Mouse (Mus musculus) hindbrain, embryonic 16.5 days (tissue): ENCODE data around the gene Bcl2l10. TPM values are rescaled to one million over a fixed set of nuclear protein-coding genes. Genes with fewer than 3 reads are reported as not detected.
A peak's percentile ranks its signal among the peaks of the same experiment; 100 is the strongest.
"Not testable (repeated sequence)": the region's sequence is repeated elsewhere in the genome, so short reads cannot be mapped to it uniquely, and the experiment has no call there.

Experiments used
- ATAC-seq: fragments of 200-750 bp; cut with Nextera tagmentation; 2 replicates; pipeline ENCODE4 v1.8.0; 2017; ENCODE audit warnings: moderate TSS enrichment, moderate library complexity
- H3K27ac ChIP-seq: fragments of 300-500 bp; sonication (generic); 2 replicates; pipeline ENCODE4 v1.5.1; 2014; ENCODE audit warnings: low read depth, mild to moderate bottlenecking, control low read depth, low read length, moderate library complexity
- H3K27me3 ChIP-seq: fragments of 300-500 bp; sonication (generic); replicated peaks from 2 replicates; pipeline ENCODE4 v1.6.1; 2014; ENCODE audit warnings: low read length; ENCODE audit not compliant: control insufficient read depth, insufficient read depth
- H3K36me3 ChIP-seq: fragments of 300-500 bp; sonication (generic); 2 replicates; pipeline ENCODE4 v1.6.1; 2014; ENCODE audit warnings: mild to moderate bottlenecking, low read length, moderate library complexity, mixed read lengths; ENCODE audit not compliant: control insufficient read depth, insufficient read depth
- H3K4me1 ChIP-seq: fragments of 300-500 bp; sonication (generic); 2 replicates; pipeline ENCODE4 v1.6.1; 2014; ENCODE audit warnings: low read depth, low read length; ENCODE audit not compliant: control insufficient read depth, insufficient read depth
- H3K4me2 ChIP-seq: fragments of 300-500 bp; sonication (generic); 2 replicates; pipeline ENCODE4 v1.6.1; 2014; ENCODE audit warnings: mild to moderate bottlenecking, low read length, control low read depth, moderate library complexity
- H3K4me3 ChIP-seq: fragments of 300-500 bp; sonication (generic); 2 replicates; pipeline ENCODE4 v1.5.1; 2014; ENCODE audit warnings: mild to moderate bottlenecking, low read length, control low read depth, moderate library complexity
- H3K9ac ChIP-seq: fragments of 300-500 bp; sonication (generic); 2 replicates; pipeline ENCODE4 v1.6.1; 2014; ENCODE audit warnings: low read depth, mild to moderate bottlenecking, control low read depth, low read length, moderate library complexity
- H3K9me3 ChIP-seq: fragments of 300-500 bp; sonication (generic); 2 replicates; pipeline ENCODE4 v1.6.1; 2014; ENCODE audit warnings: mild to moderate bottlenecking, low read length, moderate library complexity; ENCODE audit not compliant: control insufficient read depth
- WGBS: fragments of 180-500 bp; shearing (Covaris S2); extraction: QIAGEN DNeasy Blood & Tissue Kit; methylation state at CpG from one replicate; pipeline ENCODE4 v1.1.7; 2014; 5-methylcytosine and 5-hydroxymethylcytosine counted together
- polyA plus RNA-seq: library from polyadenylated mRNA; unstranded; fragments of >200 nt; fragmentation: Nextera tagmentation; extraction: Ambion mirVana; gene quantifications from 2 replicates; pipeline ENCODE4 v1.2.1, GENCODE M21; 2015

Gene Bcl2l10
- polyA plus RNA-seq, 1 experiment from 2014 or later, result not detected

GRCm38 (mm10) chr9:75361699-75362098, 14.1 kb downstream of the Bcl2l10 start:
- H3K36me3 ChIP-seq, result no peaks in the 10 kb centered on the region
- WGBS, result 36% methylated on average over 5 of the region's 5 CpGs
- H3K4me3 ChIP-seq, result no peak overlapping the region
- no peak overlapping the region for H3K27ac ChIP-seq
- H3K4me2 ChIP-seq, result no peak overlapping the region
- no peaks in the 10 kb centered on the region for H3K4me1 ChIP-seq
- ATAC-seq, result 0 out of 2 replicates have a peak, but pooled peaks have one; percentile 56
- H3K9ac ChIP-seq, result no peak overlapping the region
- no peaks in the 10 kb centered on the region for H3K27me3 ChIP-seq
- no peaks in the 10 kb centered on the region for H3K9me3 ChIP-seq

GRCm38 (mm10) chr9:75362201-75362600, 14.6 kb downstream of the Bcl2l10 start:
- H3K9ac ChIP-seq, result no peak overlapping the region

GRCm38 (mm10) chr9:75363001-75363400, 15.4 kb downstream of the Bcl2l10 start:
- H3K27ac ChIP-seq, result no peak overlapping the region
- H3K27me3 ChIP-seq, result no peaks in the 10 kb centered on the region
- no peaks in the 10 kb centered on the region for H3K36me3 ChIP-seq
- H3K4me2 ChIP-seq, result no peak overlapping the region
- H3K9ac ChIP-seq, result no peak overlapping the region
- no peaks in the 10 kb centered on the region for H3K4me1 ChIP-seq
- H3K9me3 ChIP-seq, result no peaks in the 10 kb centered on the region
- WGBS, result 78% methylated on average over 5 of the region's 5 CpGs
- no peak overlapping the region for H3K4me3 ChIP-seq
- no peak for ATAC-seq

More at GRCm38 (mm10) chr9:75362201-75362600, 14.6 kb downstream of the Bcl2l10 start:
- 88% methylated on average over 4 of the region's 4 CpGs for WGBS
- no peak overlapping the region for H3K4me2 ChIP-seq
- H3K27me3 ChIP-seq, result no peaks in the 10 kb centered on the region
- ATAC-seq, result no peak
- H3K9me3 ChIP-seq, result no peaks in the 10 kb centered on the region
- H3K4me1 ChIP-seq, result no peaks in the 10 kb centered on the region
- H3K27ac ChIP-seq, result no peak overlapping the region
- H3K36me3 ChIP-seq, result no peaks in the 10 kb centered on the region
- H3K4me3 ChIP-seq, result no peak overlapping the region

GRCm38 (mm10) chr9:75363702-75364101, 16.1 kb downstream of the Bcl2l10 start:
- not testable (repeated sequence) for H3K9ac ChIP-seq, H3K4me3 ChIP-seq, H3K4me1 ChIP-seq, H3K9me3 ChIP-seq, H3K36me3 ChIP-seq, H3K27ac ChIP-seq, H3K27me3 ChIP-seq, ATAC-seq, H3K4me2 ChIP-seq
- 70% methylated on average over 7 of the region's 7 CpGs for WGBS

- H3K4me1 ChIP-seq, result no peaks in the 10 kb centered on the region
- no peaks in the 10 kb centered on the region for H3K27me3 ChIP-seq
- H3K4me3 ChIP-seq, result no peak overlapping the region
- no peaks in the 10 kb centered on the region for H3K36me3 ChIP-seq
- H3K4me2 ChIP-seq, result no peak overlapping the region
- no peak overlapping the region for H3K27ac ChIP-seq
- no peaks in the 10 kb centered on the region for H3K9me3 ChIP-seq
- H3K9ac ChIP-seq, result no peak overlapping the region
- 81% methylated on average over 4 of the region's 4 CpGs for WGBS
- no peak for ATAC-seq
Observed at GRCm38 (mm10) chr9:75365195-75365594, 17.6 kb downstream of the Bcl2l10 start.

- Histone ChIP-seq H3K36me3 (no peaks in the 10 kb centered on the region), H3K9me3 (no peaks in the 10 kb centered on the region; the same call in 1 of the 2 replicates)
- WGBS, result 72% methylated on average over 5 of the region's 5 CpGs
Observed at GRCm38 (mm10) chr9:75366191-75366590, 18.6 kb downstream of the Bcl2l10 start.

GRCm38 (mm10) chr9:75368779-75369178, 21.2 kb downstream of the Bcl2l10 start:
- Histone ChIP-seq H3K9me3 (no peaks in the 10 kb centered on the region; the same call in 1 of the 2 replicates), H3K4me1 (no peaks in the 10 kb centered on the region), H3K4me2 (no peak overlapping the region), H3K4me3 (no peak overlapping the region), H3K9ac (no peak overlapping the region), H3K27me3 (no peaks in the 10 kb centered on the region), H3K36me3 (no peaks in the 10 kb centered on the region), H3K27ac (no peak overlapping the region)
- WGBS, result 79% methylated on average over 3 of the region's 3 CpGs
- no peak for ATAC-seq

More at GRCm38 (mm10) chr9:75366191-75366590, 18.6 kb downstream of the Bcl2l10 start:
- Histone ChIP-seq H3K4me2 (no peak overlapping the region), H3K27ac (no peak overlapping the region), H3K9ac (no peak overlapping the region), H3K27me3 (no peaks in the 10 kb centered on the region), H3K4me3 (no peak overlapping the region), H3K4me1 (no peaks in the 10 kb centered on the region)
- ATAC-seq, result 0 out of 2 replicates have a peak, but pooled peaks have one; percentile 37

- WGBS, result 83% methylated on average over 9 of the region's 9 CpGs
Observed at GRCm38 (mm10) chr9:75375606-75376005, 28.0 kb downstream of the Bcl2l10 start.

GRCm38 (mm10) chr9:75376428-75376827, 28.9 kb downstream of the Bcl2l10 start:
- no peak overlapping the region for H3K9ac ChIP-seq

More at GRCm38 (mm10) chr9:75375606-75376005, 28.0 kb downstream of the Bcl2l10 start:
- Histone ChIP-seq H3K27me3 (no peaks in the 10 kb centered on the region), H3K27ac (no peak overlapping the region), H3K4me2 (no peak overlapping the region), H3K9ac (no peak overlapping the region), H3K9me3 (no peaks in the 10 kb centered on the region), H3K36me3 (no peaks in the 10 kb centered on the region), H3K4me1 (no peaks in the 10 kb centered on the region), H3K4me3 (no peak overlapping the region)
- ATAC-seq, result no peak

GRCm38 (mm10) chr9:75378774-75379173, 31.2 kb downstream of the Bcl2l10 start:
- H3K4me2 ChIP-seq, result no peak overlapping the region
- H3K27ac ChIP-seq, result no peak overlapping the region
- WGBS, result 90% methylated on average over 2 of the region's 2 CpGs
- H3K36me3 ChIP-seq, result no peaks in the 10 kb centered on the region
- no peaks in the 10 kb centered on the region for H3K4me1 ChIP-seq
- no peaks in the 10 kb centered on the region for H3K27me3 ChIP-seq
- no peak overlapping the region for H3K4me3 ChIP-seq
- no peak overlapping the region for H3K9ac ChIP-seq
- no peak for ATAC-seq
- H3K9me3 ChIP-seq, result no peaks in the 10 kb centered on the region

More at GRCm38 (mm10) chr9:75376428-75376827, 28.9 kb downstream of the Bcl2l10 start:
- Histone ChIP-seq H3K9me3 (no peaks in the 10 kb centered on the region), H3K4me3 (no peak overlapping the region), H3K4me2 (no peak overlapping the region), H3K27me3 (no peaks in the 10 kb centered on the region), H3K27ac (no peak overlapping the region), H3K36me3 (no peaks in the 10 kb centered on the region), H3K4me1 (no peaks in the 10 kb centered on the region)
- ATAC-seq, result no peak
- WGBS, result 71% methylated on average over 1 of the region's 1 CpGs
